Mouse (Mus musculus) thymus, adult 2 months (tissue): ENCODE results near the gene Adap1. TPM values are rescaled to one million over a fixed set of nuclear protein-coding genes. Genes with fewer than 3 reads are reported as not detected.
"Not testable (repeated sequence)": the region's sequence is repeated elsewhere in the genome, so short reads cannot be mapped to it uniquely, and the experiment has no call there.

ENCODE experiments used
- DNase-seq: peaks from one replicate; pipeline ENCODE4 v3.0.0; 2021
- H3K27ac ChIP-seq: fragments of 200-500 bp; 2 replicates; pipeline ENCODE4 v1.5.1; 2012; ENCODE audit warnings: low read length, control low read depth; ENCODE audit not compliant: control insufficient read depth, insufficient read depth
- H3K27me3 ChIP-seq: fragments of 200-500 bp; 2 replicates; pipeline ENCODE4 v1.6.1; 2012; ENCODE audit warnings: mild to moderate bottlenecking, low read length, moderate library complexity, mixed read lengths; ENCODE audit not compliant: control insufficient read depth, insufficient read depth
- H3K36me3 ChIP-seq: fragments of 200-500 bp; 2 replicates; pipeline ENCODE4 v1.6.1; 2012; ENCODE audit warnings: mild to moderate bottlenecking, low read length, moderate library complexity; ENCODE audit not compliant: control insufficient read depth, insufficient read depth
- H3K4me1 ChIP-seq: fragments of 200-500 bp; replicated peaks from 2 replicates; pipeline ENCODE4 v1.6.1; 2012; ENCODE audit warnings: low read length; ENCODE audit not compliant: control insufficient read depth, insufficient read depth
- H3K4me3 ChIP-seq: fragments of 200-500 bp; 2 replicates; pipeline ENCODE4 v1.5.1; 2012; ENCODE audit warnings: mild to moderate bottlenecking, low read length, control low read depth, moderate library complexity; ENCODE audit not compliant: control insufficient read depth, insufficient read depth
- CTCF ChIP-seq: fragments of 200-500 bp; IDR thresholded peaks from 2 replicates; pipeline ENCODE4 v1.5.1; 2012; ENCODE audit warnings: mild to moderate bottlenecking, control low read depth, low read length, moderate library complexity, borderline replicate concordance; ENCODE audit not compliant: control insufficient read depth, poor library complexity, insufficient read depth; ENCODE audit errors: extremely low read depth
- POLR2A ChIP-seq: fragments of 200-500 bp; IDR thresholded peaks from 2 replicates; pipeline ENCODE4 v1.6.1; 2012; ENCODE audit warnings: mild to moderate bottlenecking, low read length, control low read depth, moderate library complexity; ENCODE audit not compliant: control insufficient read depth, poor library complexity, insufficient read depth; ENCODE audit errors: extremely low read depth
- WGBS: fragments of 180-500 bp; shearing (Covaris S2); methylation state at CpG from one replicate; pipeline ENCODE4 v1.1.7; 2018; 5-methylcytosine and 5-hydroxymethylcytosine counted together
- polyA plus RNA-seq: library from polyadenylated mRNA; depleted of rRNA; stranded (reverse); fragments of >200 nt; gene quantifications from 2 replicates; pipeline ENCODE4 v1.2.3, GENCODE M21; 2012

The Adap1 gene
- polyA plus RNA-seq, 1 experiment: 15.5 TPM

- H3K27me3 ChIP-seq: no peaks in the 10 kb centered on the region
- peak; percentile 90; the same call in 1 of the 2 replicates for TF ChIP-seq CTCF
- no peak for TF ChIP-seq POLR2A
- H3K4me1 ChIP-seq: peaks cover 14% of the 10 kb centered on the region
- no peak overlapping the region for H3K27ac ChIP-seq
- peaks cover 13% of the 10 kb centered on the region for H3K36me3 ChIP-seq
- DNase-seq: peak; percentile 76
- peak overlapping the region; percentile 91 for H3K4me3 ChIP-seq
- 7% methylated on average over 12 of the region's 12 CpGs for WGBS
Measured at GRCm38 (mm10) chr5:139344021-139344686, 18.7 kb upstream of the Adap1 start.

GRCm38 (mm10) chr5:139338891-139339290 is 13.5 kb upstream of the Adap1 start:
- Histone ChIP-seq H3K27ac (no peak overlapping the region), H3K4me1 (peaks cover 4% of the 10 kb centered on the region; the same call in 1 of the 2 replicates), H3K27me3 (no peaks in the 10 kb centered on the region), H3K36me3 (peaks cover 22% of the 10 kb centered on the region), H3K4me3 (no peak overlapping the region)
- TF ChIP-seq POLR2A (no peak), CTCF (no peak)
- 96% methylated on average over 11 of the region's 11 CpGs for WGBS
- no peak for DNase-seq

- WGBS: 92% methylated on average over 3 of the region's 3 CpGs
- H3K36me3 ChIP-seq: peaks cover 22% of the 10 kb centered on the region
- no peak overlapping the region for H3K4me3 ChIP-seq
- TF ChIP-seq CTCF (no peak), POLR2A (no peak)
- no peak overlapping the region for H3K27ac ChIP-seq
- H3K27me3 ChIP-seq: no peaks in the 10 kb centered on the region
- no peak for DNase-seq
- no peaks in the 10 kb centered on the region for H3K4me1 ChIP-seq
Measured at GRCm38 (mm10) chr5:139338403-139338802, 13.0 kb upstream of the Adap1 start.

GRCm38 (mm10) chr5:139337826-139338370 is 12.5 kb upstream of the Adap1 start:
- Histone ChIP-seq H3K27ac (no peak overlapping the region), H3K27me3 (no peaks in the 10 kb centered on the region), H3K4me1 (no peaks in the 10 kb centered on the region), H3K36me3 (peaks cover 22% of the 10 kb centered on the region), H3K4me3 (no peak overlapping the region)
- 84% methylated on average over 13 of the region's 13 CpGs for WGBS
- TF ChIP-seq POLR2A: no peak
- no peak for TF ChIP-seq CTCF
- DNase-seq: no peak

GRCm38 (mm10) chr5:139335634-139336033 is 10.2 kb upstream of the Adap1 start:
- no peak for DNase-seq
- H3K4me1 ChIP-seq: no peaks in the 10 kb centered on the region
- peaks cover 12% of the 10 kb centered on the region; the same call in 1 of the 2 replicates for H3K36me3 ChIP-seq
- no peaks in the 10 kb centered on the region for H3K27me3 ChIP-seq
- 97% methylated on average over 4 of the region's 4 CpGs for WGBS
- no peak overlapping the region for H3K4me3 ChIP-seq
- TF ChIP-seq POLR2A: no peak
- TF ChIP-seq CTCF: no peak
- no peak overlapping the region for H3K27ac ChIP-seq

- 92% methylated on average over 10 of the region's 10 CpGs for WGBS
- not testable (repeated sequence) for H3K27ac ChIP-seq, H3K27me3 ChIP-seq, DNase-seq, H3K4me1 ChIP-seq, H3K4me3 ChIP-seq, H3K36me3 ChIP-seq
Measured at GRCm38 (mm10) chr5:139334394-139334793, 9.0 kb upstream of the Adap1 start.

GRCm38 (mm10) chr5:139333301-139334013 is 8.0 kb upstream of the Adap1 start:
- H3K4me1 ChIP-seq: no peaks in the 10 kb centered on the region
- peaks cover 8% of the 10 kb centered on the region; the same call in 1 of the 2 replicates for H3K36me3 ChIP-seq
- DNase-seq: no peak
- no peak overlapping the region for H3K27ac ChIP-seq
- WGBS: 92% methylated on average over 16 of the region's 16 CpGs
- H3K4me3 ChIP-seq: no peak overlapping the region
- TF ChIP-seq POLR2A (no peak), CTCF (no peak)
- H3K27me3 ChIP-seq: no peaks in the 10 kb centered on the region
